Mouse (Mus musculus) right cerebral cortex, postnatal 4 days (tissue): ENCODE measurements around the gene Crhr2.

Experiments used
- DNase-seq: peaks from one replicate; pipeline ENCODE4 v3.0.0-alpha.2; 2022

The Crhr2 gene

GRCm38 (mm10) chr6:55117325-55118109 lies 15.3 kb downstream of the Crhr2 start:
- DNase-seq, result peak; percentile 15

- DNase-seq, result no peak
Measured at GRCm38 (mm10) chr6:55108358-55108757, 24.5 kb downstream of the Crhr2 start.

GRCm38 (mm10) chr6:55098603-55099002 lies 34.2 kb downstream of the Crhr2 start:
- no peak for DNase-seq

- DNase-seq, result peak; percentile 12
Measured at GRCm38 (mm10) chr6:55098030-55098429, 34.8 kb downstream of the Crhr2 start.

- DNase-seq, result no peak
Measured at GRCm38 (mm10) chr6:55093431-55094146, 39.2 kb downstream of the Crhr2 start.

- no peak for DNase-seq
Measured at GRCm38 (mm10) chr6:55091396-55091795, 41.4 kb downstream of the Crhr2 start.

- no peak for DNase-seq
Measured at GRCm38 (mm10) chr6:55090639-55091038, 42.2 kb downstream of the Crhr2 start.

GRCm38 (mm10) chr6:55087355-55087754 lies 45.5 kb downstream of the Crhr2 start:
- no peak for DNase-seq

GRCm38 (mm10) chr6:55082261-55083051 lies 50.4 kb downstream of the Crhr2 start:
- no peak for DNase-seq

GRCm38 (mm10) chr6:55081379-55081778 lies 51.4 kb downstream of the Crhr2 start:
- no peak for DNase-seq

- no peak for DNase-seq
Measured at GRCm38 (mm10) chr6:55076561-55077255, 56.1 kb downstream of the Crhr2 start.

GRCm38 (mm10) chr6:55065903-55066302 lies 66.9 kb downstream of the Crhr2 start:
- DNase-seq, result no peak

- no peak for DNase-seq
Measured at GRCm38 (mm10) chr6:55064477-55064827, 68.4 kb downstream of the Crhr2 start.

- DNase-seq, result no peak
Measured at GRCm38 (mm10) chr6:55063793-55064476, 68.9 kb downstream of the Crhr2 start.

- DNase-seq, result no peak
Measured at GRCm38 (mm10) chr6:55062200-55062599, 70.6 kb downstream of the Crhr2 start.

GRCm38 (mm10) chr6:55061328-55061727 lies 71.5 kb downstream of the Crhr2 start:
- DNase-seq, result no peak

GRCm38 (mm10) chr6:55060241-55060825 lies 72.5 kb downstream of the Crhr2 start:
- DNase-seq, result no peak

GRCm38 (mm10) chr6:55057427-55057826 lies 75.4 kb downstream of the Crhr2 start:
- DNase-seq, result no peak

- no peak for DNase-seq
Measured at GRCm38 (mm10) chr6:55054491-55054890, 78.3 kb downstream of the Crhr2 start.

- no peak for DNase-seq
Measured at GRCm38 (mm10) chr6:55049186-55049585, 83.6 kb downstream of the Crhr2 start.

- no peak for DNase-seq
Measured at GRCm38 (mm10) chr6:55045326-55045725, 87.5 kb downstream of the Crhr2 start.

GRCm38 (mm10) chr6:55044542-55044941 lies 88.3 kb downstream of the Crhr2 start:
- no peak for DNase-seq
